In genomic region chr5:46256730-46257129, GRCm38 (mm10) we compare ENCODE assay signal across 23 mouse cellular contexts.
DNase-seq lines count a peak whose midpoint lies in the region; ATAC-seq and TF ChIP-seq lines count a peak whose summit lies in the region.
"Had no signal": no experiment of that assay in that cellular context is flagged by ENCODE, and none has a peak within 500 bp of the region (broad histone marks: within the 10 kb centered on the region; RNA-seq: fewer than 3 reads in every experiment).

No protein-coding gene starts in this region.

- H3K36me3 ChIP-seq in forebrain, embryonic 14.5 days (ENCODE audit: control insufficient read depth, insufficient read depth, low read length) = no peaks in the 10 kb centered on the region
- H3K36me3 ChIP-seq in forebrain, postnatal 0 days (ENCODE audit: insufficient read depth) = no peaks in the 10 kb centered on the region
- H3K36me3 ChIP-seq in liver, postnatal 0 days (replicated peaks; ENCODE audit: insufficient read depth, low read length) = no peaks in the 10 kb centered on the region
- H3K36me3 ChIP-seq in intestine, embryonic 16.5 days (ENCODE audit: control insufficient read depth, insufficient read depth, low read length) = no peaks in the 10 kb centered on the region
- H3K36me3 ChIP-seq: embryonic facial prominence, embryonic 13.5 days; forebrain, embryonic 10.5 days; heart, embryonic 10.5 days; heart, embryonic 13.5 days; hindbrain, embryonic 12.5 days; hindbrain, embryonic 15.5 days had no signal

- no peak overlapping the region for H3K4me3 ChIP-seq in forebrain, embryonic 14.5 days (ENCODE audit: low read depth, low read length)
- no peak overlapping the region for H3K4me3 ChIP-seq in forebrain, postnatal 0 days (ENCODE audit: low read depth, low read length)
- H3K4me3 ChIP-seq in liver, postnatal 0 days (ENCODE audit: low read depth, low read length) = no peak overlapping the region
- no peak overlapping the region for H3K4me3 ChIP-seq in intestine, embryonic 16.5 days (ENCODE audit: low read length)
- H3K4me3 ChIP-seq: embryonic facial prominence, embryonic 13.5 days; forebrain, embryonic 10.5 days; forebrain, embryonic 13.5 days; heart, adult 2 months; heart, embryonic 10.5 days; heart, embryonic 13.5 days; hindbrain, embryonic 12.5 days; hindbrain, embryonic 15.5 days had no signal

- peak; percentile 23 for DNase-seq in forebrain, embryonic 14.5 days (ENCODE audit: low spot score)
- no peak for DNase-seq in forebrain, postnatal 0 days
- DNase-seq in liver, postnatal 0 days = peak; percentile 10
- DNase-seq in liver = no peak
- no peak for DNase-seq in spleen, adult 18-20 months
- DNase-seq in layer of hippocampus, adult 11-12 months (ENCODE audit: low spot score) = no peak
- DNase-seq: adrenal gland, adult 8-10 months; adrenal gland, postnatal 25 days; cerebellum, adult 11-12 months; cerebellum, adult 9-10 months; cerebellum, postnatal 25 days; gastrocnemius, postnatal 25 days; heart, adult 2 months; heart, postnatal 14 days had no signal

- H3K27me3 ChIP-seq in forebrain, embryonic 14.5 days (replicated peaks; ENCODE audit: control insufficient read depth, insufficient read depth, low read length) = no peaks in the 10 kb centered on the region
- H3K27me3 ChIP-seq in forebrain, postnatal 0 days (ENCODE audit: insufficient read depth, low read length) = no peaks in the 10 kb centered on the region
- H3K27me3 ChIP-seq in liver, postnatal 0 days (ENCODE audit: insufficient read depth, low read length) = no peaks in the 10 kb centered on the region
- no peaks in the 10 kb centered on the region for H3K27me3 ChIP-seq in intestine, embryonic 16.5 days (replicated peaks; ENCODE audit: control insufficient read depth, insufficient read depth, low read length)
- H3K27me3 ChIP-seq: embryonic facial prominence, embryonic 13.5 days; forebrain, embryonic 13.5 days; heart, embryonic 13.5 days; hindbrain, embryonic 12.5 days; hindbrain, embryonic 15.5 days had no signal

- TF ChIP-seq CTCF in forebrain, postnatal 0 days (IDR thresholded peaks at IDR 0.05; ENCODE audit: low read depth) = no peak
- TF ChIP-seq CTCF in liver, postnatal 0 days (IDR thresholded peaks at IDR 0.05; ENCODE audit: low read depth) = no peak

- no peak overlapping the region for H3K4me2 ChIP-seq in forebrain, embryonic 14.5 days (ENCODE audit: low read length)
- no peak overlapping the region for H3K4me2 ChIP-seq in forebrain, postnatal 0 days (ENCODE audit: low read depth)
- no peak overlapping the region for H3K4me2 ChIP-seq in liver, postnatal 0 days (ENCODE audit: low read depth, low read length)
- no peak overlapping the region for H3K4me2 ChIP-seq in intestine, embryonic 16.5 days (ENCODE audit: low read depth, low read length)
- H3K4me2 ChIP-seq: embryonic facial prominence, embryonic 13.5 days; forebrain, embryonic 13.5 days; heart, embryonic 13.5 days; hindbrain, embryonic 12.5 days; hindbrain, embryonic 15.5 days had no signal

- H3K9me3 ChIP-seq in forebrain, embryonic 14.5 days (replicated peaks; ENCODE audit: control insufficient read depth, low read length) = no peaks in the 10 kb centered on the region
- no peaks in the 10 kb centered on the region for H3K9me3 ChIP-seq in forebrain, postnatal 0 days (ENCODE audit: low read length)
- no peaks in the 10 kb centered on the region for H3K9me3 ChIP-seq in liver, postnatal 0 days (ENCODE audit: low read length)
- no peaks in the 10 kb centered on the region for H3K9me3 ChIP-seq in intestine, embryonic 16.5 days (ENCODE audit: control insufficient read depth, low read length)
- H3K9me3 ChIP-seq: embryonic facial prominence, embryonic 13.5 days; forebrain, embryonic 10.5 days; forebrain, embryonic 13.5 days; heart, embryonic 10.5 days; heart, embryonic 13.5 days; hindbrain, embryonic 12.5 days; hindbrain, embryonic 15.5 days had no signal

- ATAC-seq in forebrain, embryonic 14.5 days = no peak
- ATAC-seq in forebrain, postnatal 0 days = no peak
- ATAC-seq in liver, postnatal 0 days = no peak
- ATAC-seq in intestine, embryonic 16.5 days = peak; percentile 56; the same call in 1 of the 2 replicates
- ATAC-seq: activated CD4-positive, CD25-positive, alpha-beta regulatory T cell, adult 4 months; forebrain, embryonic 13.5 days had no signal

- H3K9ac ChIP-seq in forebrain, embryonic 14.5 days (ENCODE audit: low read length) = no peak overlapping the region
- no peak overlapping the region for H3K9ac ChIP-seq in forebrain, postnatal 0 days
- H3K9ac ChIP-seq in liver, postnatal 0 days (replicated peaks) = no peak overlapping the region
- H3K9ac ChIP-seq in intestine, embryonic 16.5 days (ENCODE audit: low read depth, low read length) = no peak overlapping the region
- H3K9ac ChIP-seq: embryonic facial prominence, embryonic 13.5 days; forebrain, embryonic 13.5 days; heart, embryonic 13.5 days; hindbrain, embryonic 12.5 days; hindbrain, embryonic 15.5 days had no signal

- WGBS in forebrain, embryonic 14.5 days = 88% methylated on average over 6 of the region's 6 CpGs
- 88% methylated on average over 6 of the region's 6 CpGs for WGBS in forebrain, postnatal 0 days
- WGBS in liver, postnatal 0 days (ENCODE audit: insufficient replicate concordance) = 72% methylated on average over 6 of the region's 6 CpGs
- 72% methylated on average over 6 of the region's 6 CpGs for WGBS in intestine, embryonic 16.5 days

- H3K27ac ChIP-seq in forebrain, embryonic 14.5 days (ENCODE audit: low read depth, low read length) = no peak overlapping the region
- no peak overlapping the region for H3K27ac ChIP-seq in forebrain, postnatal 0 days (ENCODE audit: low read depth, low read length)
- no peak overlapping the region for H3K27ac ChIP-seq in liver, postnatal 0 days (ENCODE audit: low read depth)
- H3K27ac ChIP-seq in intestine, embryonic 16.5 days (ENCODE audit: low read length) = no peak overlapping the region
- H3K27ac ChIP-seq: embryonic facial prominence, embryonic 13.5 days; forebrain, embryonic 10.5 days; forebrain, embryonic 13.5 days; heart, adult 2 months; heart, embryonic 10.5 days; heart, embryonic 13.5 days; hindbrain, embryonic 12.5 days; hindbrain, embryonic 15.5 days had no signal

- H3K4me1 ChIP-seq in forebrain, embryonic 14.5 days (ENCODE audit: control insufficient read depth, insufficient read depth, low read length) = no peaks in the 10 kb centered on the region
- no peaks in the 10 kb centered on the region for H3K4me1 ChIP-seq in forebrain, postnatal 0 days (ENCODE audit: insufficient read depth)
- no peaks in the 10 kb centered on the region for H3K4me1 ChIP-seq in liver, postnatal 0 days (ENCODE audit: insufficient read depth)
- no peaks in the 10 kb centered on the region for H3K4me1 ChIP-seq in intestine, embryonic 16.5 days (ENCODE audit: control insufficient read depth, insufficient read depth, low read length)
- H3K4me1 ChIP-seq: embryonic facial prominence, embryonic 13.5 days; forebrain, embryonic 10.5 days; forebrain, embryonic 13.5 days; heart, embryonic 10.5 days; hindbrain, embryonic 12.5 days; hindbrain, embryonic 15.5 days had no signal

- no peak for TF ChIP-seq EP300 in liver, postnatal 0 days (IDR thresholded peaks at IDR 0.05; ENCODE audit: low read depth)

Comparison
In these comparisons a context has a peak if more than half of its experiments do, and no peak if none do; other contexts are left out.
1. DNase-seq: peak in forebrain, embryonic 14.5 days (single experiment) and liver, postnatal 0 days (single experiment); none in forebrain, postnatal 0 days (single experiment), liver (single experiment), spleen, adult 18-20 months (0 of 2) and layer of hippocampus, adult 11-12 months (single experiment).